Mouse (Mus musculus) layer of hippocampus, postnatal 10 days (tissue): Measurements from ENCODE around the gene Arid1b. TPM values are rescaled to one million over a fixed set of nuclear protein-coding genes. Genes with fewer than 3 reads are reported as not detected.

Experiments used
- DNase-seq, 2 experiments: peaks; one replicate each; pipeline ENCODE4 v3.0.0; 2021; ENCODE audit warnings: low spot score in 2 of 2
- total RNA-seq, 2 experiments: library from RNA; stranded (reverse); gene quantifications; 2 replicates each; pipeline ENCODE4 v1.2.3; 2021

The Arid1b gene
- total RNA-seq, 2 experiments from 2014 or later: 74.7 to 79.4 TPM

GRCm38 (mm10) chr17:5143735-5144439 is 149.8 kb downstream of the Arid1b start:
- no peak for DNase-seq

- DNase-seq: no peak
Measured at GRCm38 (mm10) chr17:5150660-5151063, 156.5 kb downstream of the Arid1b start.

- DNase-seq: no peak
Measured at GRCm38 (mm10) chr17:5151852-5152251, 157.7 kb downstream of the Arid1b start.

GRCm38 (mm10) chr17:5153461-5153860 is 159.3 kb downstream of the Arid1b start:
- no peak for DNase-seq

GRCm38 (mm10) chr17:5154322-5154721 is 160.2 kb downstream of the Arid1b start:
- no peak for DNase-seq

GRCm38 (mm10) chr17:5157609-5158008 is 163.5 kb downstream of the Arid1b start:
- no peak for DNase-seq

GRCm38 (mm10) chr17:5162525-5162924 is 168.4 kb downstream of the Arid1b start:
- no peak for DNase-seq

GRCm38 (mm10) chr17:5163251-5163826 is 169.2 kb downstream of the Arid1b start:
- no peak for DNase-seq

GRCm38 (mm10) chr17:5164794-5165193 is 170.7 kb downstream of the Arid1b start:
- DNase-seq: no peak

- DNase-seq: no peak
Measured at GRCm38 (mm10) chr17:5165201-5165825, 171.2 kb downstream of the Arid1b start.

- no peak for DNase-seq
Measured at GRCm38 (mm10) chr17:5166175-5166574, 172.0 kb downstream of the Arid1b start.

- DNase-seq: no peak
Measured at GRCm38 (mm10) chr17:5168046-5168445, 173.9 kb downstream of the Arid1b start.

GRCm38 (mm10) chr17:5168640-5169039 is 174.5 kb downstream of the Arid1b start:
- DNase-seq: no peak

GRCm38 (mm10) chr17:5170321-5170720 is 176.2 kb downstream of the Arid1b start:
- DNase-seq: no peak

GRCm38 (mm10) chr17:5171467-5171866 is 177.3 kb downstream of the Arid1b start:
- DNase-seq: no peak

GRCm38 (mm10) chr17:5174426-5175020 is 180.4 kb downstream of the Arid1b start:
- no peak for DNase-seq

GRCm38 (mm10) chr17:5175535-5175934 is 181.4 kb downstream of the Arid1b start:
- DNase-seq: no peak

GRCm38 (mm10) chr17:5176315-5176714 is 182.2 kb downstream of the Arid1b start:
- DNase-seq: no peak

- no peak for DNase-seq
Measured at GRCm38 (mm10) chr17:5178534-5178933, 184.4 kb downstream of the Arid1b start.

- no peak for DNase-seq
Measured at GRCm38 (mm10) chr17:5179004-5179403, 184.9 kb downstream of the Arid1b start.

- no peak for DNase-seq
Measured at GRCm38 (mm10) chr17:5179412-5179811, 185.3 kb downstream of the Arid1b start.

- DNase-seq: no peak
Measured at GRCm38 (mm10) chr17:5179925-5180525, 185.9 kb downstream of the Arid1b start.
